Comparison of ENCODE assay signal across 27 mouse cellular contexts in genomic region chr14:24785452-24785851, GRCm38 (mm10).
"Had no signal": no experiment of that assay in that cellular context is flagged by ENCODE, and none has a peak within 500 bp of the region (broad histone marks: within the 10 kb centered on the region; RNA-seq: fewer than 3 reads in every experiment).

No protein-coding gene starts in this region.

- H3K36me3 ChIP-seq: heart, embryonic 10.5 days; heart, embryonic 12.5 days; hindbrain, embryonic 10.5 days; hindbrain, embryonic 12.5 days; kidney, embryonic 15.5 days; limb, embryonic 10.5 days; limb, embryonic 12.5 days; liver, embryonic 12.5 days had no signal

- H3K4me3 ChIP-seq: heart, embryonic 10.5 days; heart, embryonic 12.5 days; hindbrain, embryonic 10.5 days; hindbrain, embryonic 12.5 days; kidney, embryonic 15.5 days; left cerebral cortex, adult 2 months; limb, embryonic 10.5 days; limb, embryonic 12.5 days; liver, embryonic 12.5 days had no signal

- H3K4me1 ChIP-seq: liver, embryonic 12.5 days had no signal

- DNase-seq: gastrocnemius, postnatal 10 days; gastrocnemius, postnatal 25 days; heart, adult 18-20 months; heart, postnatal 10 days; heart, postnatal 4 days; kidney, adult 11 months; kidney, adult 2 months; kidney, adult 9 months; kidney, postnatal 14 days; kidney, postnatal 36 days; layer of hippocampus, adult 9-11 months; liver; lung, adult 18-20 months had no signal

- H3K9me3 ChIP-seq: heart, embryonic 10.5 days; heart, embryonic 12.5 days; hindbrain, embryonic 10.5 days; hindbrain, embryonic 12.5 days; kidney, embryonic 15.5 days; limb, embryonic 10.5 days; limb, embryonic 12.5 days; liver, embryonic 12.5 days had no signal

- H3K27ac ChIP-seq: hindbrain, embryonic 12.5 days; hindbrain, embryonic 14.5 days; kidney, embryonic 15.5 days; kidney, postnatal 0 days; limb, embryonic 12.5 days; liver, embryonic 12.5 days; liver, embryonic 14.5 days had no signal

- H3K27me3 ChIP-seq: heart, embryonic 12.5 days; hindbrain, embryonic 12.5 days; kidney, embryonic 15.5 days; limb, embryonic 12.5 days; liver, embryonic 12.5 days had no signal

- H3K4me2 ChIP-seq: heart, embryonic 12.5 days; hindbrain, embryonic 12.5 days; hindbrain, embryonic 14.5 days; kidney, embryonic 15.5 days; limb, embryonic 12.5 days; liver, embryonic 12.5 days had no signal

- ATAC-seq: hindbrain, embryonic 16.5 days; intestine, embryonic 16.5 days; liver, embryonic 12.5 days had no signal

- H3K9ac ChIP-seq: heart, embryonic 12.5 days; hindbrain, embryonic 12.5 days; hindbrain, embryonic 14.5 days; kidney, embryonic 15.5 days; limb, embryonic 12.5 days; liver, embryonic 12.5 days; liver, embryonic 14.5 days had no signal
